Mouse (Mus musculus): ENCODE data around the gene Mgll.

Mgll gene

DNA sequence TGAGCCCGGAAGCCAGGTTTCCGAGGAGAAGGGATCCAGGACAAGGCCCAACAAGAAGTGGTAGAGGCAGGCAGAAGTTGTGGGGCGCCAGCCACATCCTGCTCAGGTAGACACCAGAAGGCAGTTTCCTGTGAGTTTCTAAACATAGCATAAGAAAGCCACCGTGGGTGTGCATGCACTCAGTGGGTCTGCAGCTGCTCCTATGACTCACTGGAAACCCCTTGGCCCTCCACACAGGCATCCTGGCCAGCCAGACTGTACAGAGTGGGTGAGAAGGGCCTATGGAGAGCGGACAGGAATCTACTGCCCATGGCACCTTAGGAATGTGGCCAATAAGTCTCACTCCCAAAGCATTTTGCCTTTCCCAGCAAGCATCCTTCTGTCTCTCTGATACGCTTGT lies 45.5 kb downstream of the Mgll start:
- in situ Hi-C loops (cut with MboI; ENCODE audit: low sequenced_read_pairs) = no loop called here

DNA sequence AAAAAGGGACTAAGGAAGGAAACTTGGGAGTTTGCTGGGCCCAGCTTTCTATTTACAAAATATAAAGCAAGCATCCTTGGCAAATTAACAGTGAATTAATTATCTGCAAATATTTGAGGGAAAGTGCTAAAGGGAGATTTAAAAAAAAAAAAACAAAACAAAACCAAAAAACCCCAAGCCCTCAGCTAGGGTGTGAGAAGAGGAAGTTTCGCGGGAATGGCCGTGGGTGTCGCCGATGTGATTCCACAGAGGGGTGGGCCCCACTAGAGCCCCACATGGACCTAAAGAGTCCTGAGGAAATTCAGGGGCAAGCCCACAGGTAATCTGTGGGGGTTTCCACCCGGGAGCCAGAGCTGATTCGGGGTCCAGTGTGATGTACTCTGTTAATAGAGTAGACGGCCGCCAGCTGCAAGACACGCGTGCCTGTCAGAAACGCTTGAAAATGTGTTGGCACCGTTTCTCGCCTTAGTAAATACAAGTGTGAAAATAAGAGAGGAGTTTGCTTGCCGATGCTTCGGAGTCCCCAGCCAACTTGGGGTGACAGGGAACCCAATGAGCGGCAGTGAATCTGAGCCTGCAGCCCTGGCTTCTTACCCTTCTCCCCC lies 46.2 kb downstream of the Mgll start:
- in situ Hi-C loops (cut with MboI; ENCODE audit: low sequenced_read_pairs) = no loop called here

DNA sequence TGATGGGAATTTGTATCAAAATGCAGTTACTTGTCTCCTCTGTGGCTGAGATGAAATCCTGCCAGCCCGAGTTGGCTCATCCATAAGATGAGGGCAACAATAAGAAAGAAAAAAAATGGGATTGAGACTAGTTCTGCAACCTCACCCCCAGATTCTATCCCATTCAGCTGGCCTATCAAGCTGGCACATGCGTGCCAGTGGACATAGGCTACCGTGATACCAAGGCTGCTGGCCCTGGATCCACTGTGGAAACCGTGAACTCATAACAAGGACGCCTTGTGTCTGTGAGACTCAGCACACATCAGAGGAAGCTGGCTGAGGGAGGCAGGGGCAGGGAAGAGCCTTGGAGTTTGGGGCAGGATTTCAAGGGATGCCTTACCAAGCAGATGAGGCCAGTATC lies 46.8 kb downstream of the Mgll start:
- in situ Hi-C loops (cut with MboI; ENCODE audit: low sequenced_read_pairs) = no loop called here

DNA sequence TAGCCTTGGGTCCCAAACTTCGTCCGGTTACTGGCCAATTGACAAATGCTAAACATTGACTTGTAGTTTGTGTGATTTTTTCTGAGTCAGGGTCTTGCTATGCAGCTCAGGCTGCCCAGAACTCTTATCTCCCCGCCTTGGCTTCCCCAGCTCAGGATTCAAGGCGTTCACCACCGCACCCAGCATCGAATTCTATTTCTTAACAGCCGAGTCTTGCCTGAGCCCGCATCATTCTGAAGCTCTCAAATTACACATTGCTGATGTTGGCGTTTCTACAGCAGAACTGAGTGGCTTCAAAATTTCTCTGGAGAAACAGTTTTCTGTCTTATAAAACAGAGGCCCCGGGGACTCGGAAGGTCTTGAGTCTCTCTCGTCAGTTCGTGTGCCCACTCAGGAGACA lies 47.8 kb downstream of the Mgll start:
- in situ Hi-C loops (cut with MboI; ENCODE audit: low sequenced_read_pairs) = no loop called here

DNA sequence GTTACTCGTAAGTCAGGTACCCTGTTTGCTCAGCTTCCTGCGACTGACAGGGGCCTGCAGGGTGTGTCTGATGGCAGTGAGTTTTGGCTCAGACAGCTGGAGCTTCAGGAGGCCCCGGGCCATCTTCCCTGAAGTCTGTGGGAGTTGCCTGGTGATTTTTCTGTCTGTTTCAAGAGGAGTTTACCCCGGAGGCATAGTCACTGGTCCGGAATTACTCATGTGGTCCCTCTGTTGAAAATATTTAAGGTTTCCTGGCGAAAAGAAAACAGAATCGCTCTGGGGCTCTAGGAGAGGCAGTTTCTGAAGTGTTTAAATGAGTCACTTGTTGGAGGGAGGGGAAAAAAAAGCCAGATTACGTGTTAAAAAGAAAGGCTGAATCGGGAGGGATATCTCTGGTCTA lies 49.8 kb downstream of the Mgll start:
- in situ Hi-C loops (cut with MboI; ENCODE audit: low sequenced_read_pairs) = no loop called here

DNA sequence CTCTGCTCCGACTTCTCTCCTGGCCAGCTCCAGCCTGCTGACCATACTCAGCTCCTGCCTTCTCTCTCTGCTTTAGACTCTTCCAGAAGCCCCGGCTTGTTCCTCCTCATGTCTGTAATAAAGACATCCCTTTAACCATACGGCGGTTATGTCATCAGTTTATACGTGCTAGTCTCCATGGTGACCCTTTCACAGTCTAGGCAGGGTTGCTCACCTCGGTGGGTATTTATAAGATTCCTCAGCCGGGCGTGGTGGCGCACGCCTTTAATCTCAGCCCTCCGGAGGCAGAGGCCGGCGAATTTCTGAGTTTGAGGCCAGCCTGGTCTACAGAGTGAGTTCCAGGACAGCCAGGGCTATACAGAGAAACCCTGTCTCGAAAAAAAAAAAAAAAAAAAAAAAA lies 51.1 kb downstream of the Mgll start:
- in situ Hi-C loops (cut with MboI; ENCODE audit: low sequenced_read_pairs) = no loop called here

DNA sequence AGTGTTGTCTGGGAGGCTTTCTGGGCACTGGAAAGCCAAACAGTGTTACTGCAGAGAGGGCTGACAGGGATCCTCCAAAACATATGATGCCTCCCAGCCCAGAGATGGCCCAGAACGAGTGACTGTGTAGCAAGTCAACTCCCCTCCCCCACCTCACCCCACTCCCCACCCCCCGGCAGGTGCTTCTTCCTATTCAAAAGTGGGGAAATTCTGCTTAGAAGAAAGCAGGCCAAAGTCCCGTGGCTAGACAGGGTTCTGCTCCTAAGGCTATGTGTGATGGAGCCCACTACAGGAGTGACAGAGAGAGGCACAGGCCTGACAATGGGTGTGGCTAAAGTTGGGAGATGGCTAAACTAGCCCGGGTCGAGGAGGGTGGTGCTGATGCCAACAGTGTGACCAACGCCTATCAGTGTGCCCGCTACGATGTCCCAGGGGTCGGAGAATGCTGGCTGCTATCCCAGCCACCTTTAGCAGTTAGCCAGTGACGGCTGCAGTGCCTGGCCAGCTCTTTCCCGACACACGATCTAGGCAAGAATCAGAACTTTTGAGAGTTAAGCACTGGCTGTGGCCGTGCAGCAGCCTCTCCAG lies 52.2 kb downstream of the Mgll start:
- in situ Hi-C loops (cut with MboI; ENCODE audit: low sequenced_read_pairs) = no loop called here

DNA sequence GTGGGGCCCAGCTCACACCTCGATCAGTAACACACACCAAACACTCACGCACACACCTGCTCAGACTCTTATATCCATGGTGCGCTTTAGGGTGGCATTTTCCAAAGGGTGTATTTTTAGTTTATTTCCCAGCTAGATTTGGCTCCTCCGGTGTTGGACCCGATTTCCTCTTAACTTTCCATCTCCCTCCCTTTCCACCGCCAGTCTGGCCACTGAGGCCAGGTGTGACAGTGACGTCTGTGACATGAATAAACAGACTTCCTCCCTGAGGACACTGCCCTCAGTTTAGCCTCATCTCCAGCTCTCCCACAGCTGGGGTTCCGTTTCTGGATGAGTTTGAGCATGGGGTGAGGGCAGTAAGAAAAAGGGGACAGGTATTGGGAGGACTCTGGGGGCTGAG lies 52.8 kb downstream of the Mgll start:
- in situ Hi-C loops (cut with MboI; ENCODE audit: low sequenced_read_pairs) = no loop called here

DNA sequence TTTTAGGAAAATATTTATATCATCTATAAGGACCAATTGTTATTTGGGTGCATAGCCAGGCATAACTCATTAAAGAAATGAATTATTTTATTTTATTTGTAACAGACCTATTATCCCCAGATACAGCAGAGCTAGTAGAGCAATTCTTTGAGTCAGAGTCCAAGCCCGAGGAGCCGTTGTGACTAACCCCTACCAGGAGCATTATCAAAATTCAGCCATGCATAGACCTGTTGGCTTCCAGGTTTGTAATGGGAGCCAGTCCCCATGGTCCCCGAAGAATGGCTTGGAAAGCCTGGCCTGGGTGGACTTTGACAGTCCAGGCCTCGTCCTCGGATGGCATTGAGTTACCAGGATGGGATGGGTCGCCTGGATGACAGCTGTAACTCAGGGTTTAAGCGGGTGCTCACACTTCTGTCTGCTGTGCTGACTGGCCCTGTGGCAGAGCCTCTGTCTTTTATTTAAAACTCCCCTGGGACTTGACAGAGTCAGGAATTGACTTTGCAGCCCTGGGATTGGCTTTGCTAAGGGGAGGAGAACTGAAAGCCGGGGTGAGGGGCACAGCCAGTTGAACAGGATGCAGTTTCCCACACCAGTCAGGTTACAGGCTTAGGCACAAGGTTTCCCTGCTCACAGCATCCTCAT lies 54.0 kb downstream of the Mgll start:
- in situ Hi-C loops (cut with MboI; ENCODE audit: low sequenced_read_pairs) = no loop called here

DNA sequence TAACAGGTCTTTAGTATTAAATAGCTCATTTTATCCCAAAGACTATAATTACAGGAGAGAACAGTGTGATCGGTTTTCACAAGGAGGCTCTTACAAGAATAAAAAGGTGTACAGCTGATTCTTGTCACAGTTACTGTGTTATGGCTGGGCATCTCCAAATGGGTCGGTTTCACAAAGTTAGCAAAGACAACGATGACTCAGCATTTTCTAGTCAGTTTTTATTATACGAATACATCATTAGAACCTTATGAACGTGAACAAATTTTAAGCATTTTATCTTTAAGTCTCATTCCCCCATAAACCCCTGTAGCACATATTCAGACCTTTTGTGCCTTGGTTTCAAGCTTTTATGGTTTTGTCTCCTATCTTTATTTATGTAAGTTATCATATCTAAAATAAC lies 55.5 kb downstream of the Mgll start:
- in situ Hi-C loops (cut with MboI; ENCODE audit: low sequenced_read_pairs) = no loop called here

DNA sequence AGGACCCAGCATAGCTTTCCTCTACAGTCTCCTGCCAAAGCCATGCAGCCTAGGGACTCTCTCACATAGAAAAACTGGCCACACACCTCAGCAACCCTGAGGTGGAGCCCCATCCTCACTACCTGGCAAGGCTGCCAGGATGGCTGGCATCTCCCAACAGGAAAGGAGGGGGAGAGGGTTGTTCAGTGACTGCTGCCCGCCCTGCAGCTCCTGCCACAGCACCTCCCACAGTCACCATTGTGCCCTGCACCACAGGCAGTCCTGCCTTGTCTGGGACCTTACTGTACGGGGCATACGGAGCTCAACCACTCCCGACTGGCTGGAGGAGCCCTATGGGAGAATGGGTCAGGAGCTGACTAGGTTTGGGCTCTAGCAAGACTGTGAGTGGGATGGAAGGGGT lies 57.7 kb downstream of the Mgll start:
- in situ Hi-C loops (cut with MboI; ENCODE audit: low sequenced_read_pairs) = no loop called here

DNA sequence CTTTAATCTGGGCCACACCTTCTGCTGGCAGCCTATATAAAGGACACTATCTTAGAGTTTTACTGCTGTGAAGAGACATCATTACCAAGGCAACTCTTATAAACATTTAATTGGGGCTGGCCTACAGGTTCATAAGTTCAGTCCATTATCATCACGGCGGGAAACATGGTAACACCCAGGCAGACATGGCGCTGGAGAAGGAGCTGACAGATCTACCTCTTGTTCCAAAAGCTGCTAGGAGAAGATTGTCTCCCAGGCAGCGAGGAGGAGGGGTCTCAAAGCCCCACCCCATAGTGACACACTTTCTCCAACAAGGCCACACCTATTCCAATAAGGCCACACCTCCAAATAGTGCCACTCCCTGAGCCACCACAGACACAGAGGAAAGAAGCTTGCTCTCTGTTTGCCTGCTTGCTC lies 58.8 kb downstream of the Mgll start:
- in situ Hi-C loops (cut with MboI; ENCODE audit: low sequenced_read_pairs) = no loop called here

DNA sequence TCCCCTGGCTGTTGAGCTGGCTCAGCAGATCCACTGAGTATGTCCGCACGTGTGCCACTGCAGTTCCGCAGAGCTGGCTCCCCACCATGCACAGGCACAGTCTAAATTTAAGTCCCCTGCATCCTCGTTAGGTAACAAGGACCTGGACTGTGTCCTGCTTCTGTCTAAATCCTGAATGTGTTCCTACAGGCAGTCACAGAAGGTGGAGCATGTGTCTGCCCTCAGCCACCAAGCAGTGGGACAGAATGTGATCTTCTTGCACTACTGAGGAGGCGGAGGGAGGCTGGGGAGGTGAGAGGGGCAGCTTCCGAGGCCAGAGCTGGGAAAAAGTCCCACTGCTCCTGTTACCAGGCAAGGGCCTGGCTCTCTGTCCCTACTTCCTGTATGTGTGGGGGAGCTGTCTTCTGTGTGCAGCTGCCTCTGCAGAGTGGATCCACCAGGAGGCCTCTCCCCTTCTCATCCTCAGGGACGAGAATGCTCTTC lies 60.5 kb downstream of the Mgll start:
- in situ Hi-C loops (cut with MboI; ENCODE audit: low sequenced_read_pairs) = no loop called here

DNA sequence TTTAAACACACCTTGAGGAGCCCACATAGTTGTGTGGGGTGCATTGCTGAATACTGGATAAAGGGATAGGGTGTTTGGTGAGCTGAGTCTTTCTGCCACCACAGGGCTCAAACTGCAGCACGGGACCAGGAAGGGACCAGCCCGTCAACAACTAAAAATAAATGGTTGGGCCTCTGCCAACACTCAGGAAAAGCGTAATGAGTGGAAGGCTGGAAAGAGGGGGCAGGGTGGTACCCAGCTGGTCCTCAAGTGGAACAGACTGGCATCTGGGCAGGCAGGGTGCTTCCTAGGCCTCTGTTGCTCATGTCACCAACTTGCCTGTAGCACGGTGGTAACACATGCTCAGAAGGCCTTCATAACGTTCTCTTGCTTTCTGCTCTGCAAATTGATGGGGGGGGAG lies 61.1 kb downstream of the Mgll start:
- in situ Hi-C loops (cut with MboI; ENCODE audit: low sequenced_read_pairs) = no loop called here

DNA sequence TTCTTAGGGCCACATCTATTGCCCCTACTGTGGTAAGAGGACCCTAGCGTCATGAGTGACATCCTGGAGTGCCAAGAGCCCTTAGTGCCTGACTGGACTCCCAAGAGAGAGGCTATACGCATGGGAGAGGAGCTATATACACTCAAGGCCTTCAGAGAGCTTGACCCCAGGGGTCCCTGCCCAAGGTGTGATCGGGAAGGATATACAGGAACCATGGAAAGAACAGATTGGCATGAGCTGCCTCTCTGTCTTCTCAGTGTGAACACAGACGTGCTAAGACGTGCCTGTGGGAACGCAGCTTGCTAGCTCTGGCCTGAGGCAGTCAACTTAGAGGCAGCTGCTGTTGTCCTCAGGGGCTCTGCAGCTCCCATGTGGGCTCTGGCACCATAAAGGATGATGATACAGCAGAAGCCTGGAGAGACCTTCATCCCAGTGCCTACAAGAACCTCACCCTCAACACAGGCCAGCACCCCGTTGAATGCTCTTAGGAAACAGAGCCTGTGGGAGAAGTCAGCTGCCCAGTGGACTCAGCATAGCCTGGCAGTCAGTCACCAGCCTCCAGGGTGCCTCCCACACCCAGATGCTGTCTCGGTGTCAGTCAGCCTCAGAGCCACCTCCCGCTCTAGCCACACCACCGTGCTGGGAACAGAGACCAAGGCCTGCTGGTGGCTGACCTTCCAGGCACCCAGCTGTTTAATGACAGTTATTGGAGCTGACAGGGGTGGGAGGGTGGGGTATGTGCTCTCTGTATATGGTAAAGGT lies 61.8 kb downstream of the Mgll start:
- in situ Hi-C loops (cut with MboI; ENCODE audit: low sequenced_read_pairs) = no loop called here

DNA sequence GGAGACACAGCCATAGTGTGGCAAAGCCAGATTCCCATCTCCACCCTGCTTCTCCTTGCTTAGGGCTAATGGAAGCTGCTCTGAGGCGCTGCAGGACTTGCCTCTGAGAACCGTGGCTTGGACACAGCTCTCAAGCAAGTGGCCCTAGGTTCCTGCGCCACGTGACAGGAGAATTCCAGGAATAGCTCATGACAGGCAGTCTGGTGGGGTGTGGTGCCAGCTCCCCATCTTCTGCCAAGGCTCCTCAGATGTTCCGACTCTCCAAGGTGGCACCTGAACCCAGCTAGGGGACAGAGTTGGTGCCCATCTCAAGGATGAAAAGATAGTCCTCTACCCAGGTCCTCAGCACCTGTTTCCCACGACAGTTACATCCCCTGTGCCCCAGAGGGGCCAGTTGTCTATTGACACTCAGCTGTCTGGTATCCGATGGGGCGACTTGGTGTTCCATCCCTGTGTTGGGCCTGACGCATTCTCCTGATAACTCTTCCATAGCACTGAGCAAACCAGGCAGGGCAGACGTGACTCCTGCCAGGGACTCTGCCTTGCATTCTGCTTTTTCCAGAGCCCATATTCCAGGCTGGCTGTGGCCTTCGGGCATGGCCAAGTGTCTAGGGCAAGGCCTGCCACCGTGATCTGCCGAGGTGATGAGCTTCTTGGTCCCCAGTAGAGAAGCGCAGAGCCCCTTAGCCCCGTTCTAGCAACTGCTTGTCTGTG lies 62.7 kb downstream of the Mgll start:
- in situ Hi-C loops (cut with MboI; ENCODE audit: low sequenced_read_pairs) = no loop called here

DNA sequence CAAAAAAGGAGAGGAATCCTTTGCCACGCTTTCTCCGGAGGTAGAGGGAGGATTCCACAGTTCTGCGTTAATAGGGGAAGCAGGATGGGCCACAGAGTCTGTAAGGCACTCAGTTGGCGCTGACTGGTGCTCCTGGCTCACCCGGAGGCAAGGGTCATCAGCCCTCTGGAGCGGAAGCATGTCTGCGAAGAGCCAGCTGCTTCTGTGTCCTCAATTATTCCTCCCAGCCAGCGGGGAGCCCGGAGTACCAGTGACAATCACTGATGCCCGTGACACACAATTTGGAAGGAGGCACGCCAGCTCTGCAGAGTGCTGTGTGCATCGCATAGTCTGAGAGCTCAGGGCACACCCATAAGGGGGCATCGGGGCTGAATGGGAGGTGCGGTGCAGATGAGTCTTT lies 63.3 kb downstream of the Mgll start:
- in situ Hi-C loops (cut with MboI; ENCODE audit: low sequenced_read_pairs) = no loop called here

DNA sequence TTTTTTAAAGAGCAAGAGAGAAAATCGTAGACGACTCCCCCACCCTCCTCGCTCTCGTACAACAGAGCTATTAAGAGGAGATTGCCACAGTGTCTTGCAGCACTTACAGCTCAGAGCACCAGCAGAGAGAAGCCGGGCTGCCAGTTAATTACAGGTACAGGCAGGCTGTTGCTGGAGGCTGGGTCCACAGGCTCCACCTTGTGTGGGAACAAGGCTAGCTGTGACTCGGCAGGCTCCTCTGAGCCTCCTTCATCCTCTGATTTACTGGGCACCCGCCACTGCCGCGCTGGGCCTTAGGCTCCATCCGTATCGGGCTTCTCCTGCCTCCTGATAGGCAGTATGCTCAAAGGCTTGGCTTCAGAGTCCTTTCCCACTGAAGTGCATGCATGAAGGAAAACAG lies 64.0 kb downstream of the Mgll start:
- in situ Hi-C loops (cut with MboI; ENCODE audit: low sequenced_read_pairs) = no loop called here

DNA sequence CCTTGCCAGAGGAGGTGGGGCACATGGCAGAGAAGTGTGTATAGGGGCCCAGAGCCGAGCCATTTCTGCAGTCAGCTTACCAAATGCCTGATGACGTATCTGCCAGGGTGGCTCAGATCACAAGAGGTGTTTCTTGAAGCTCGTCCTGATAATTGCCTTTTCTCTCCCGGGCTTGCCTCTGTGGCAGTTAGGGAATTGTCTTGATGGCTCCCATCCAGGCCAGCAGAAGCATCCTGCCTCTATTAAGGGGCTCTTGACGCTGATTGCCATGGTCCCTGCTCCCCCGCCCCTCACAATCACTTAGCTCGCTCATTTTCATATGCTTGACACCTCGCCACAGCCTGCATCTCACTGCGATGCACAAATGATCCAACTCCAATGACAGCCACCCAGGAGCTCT lies 67.1 kb downstream of the Mgll start:
- in situ Hi-C loops (cut with MboI; ENCODE audit: low sequenced_read_pairs) = no loop called here

DNA sequence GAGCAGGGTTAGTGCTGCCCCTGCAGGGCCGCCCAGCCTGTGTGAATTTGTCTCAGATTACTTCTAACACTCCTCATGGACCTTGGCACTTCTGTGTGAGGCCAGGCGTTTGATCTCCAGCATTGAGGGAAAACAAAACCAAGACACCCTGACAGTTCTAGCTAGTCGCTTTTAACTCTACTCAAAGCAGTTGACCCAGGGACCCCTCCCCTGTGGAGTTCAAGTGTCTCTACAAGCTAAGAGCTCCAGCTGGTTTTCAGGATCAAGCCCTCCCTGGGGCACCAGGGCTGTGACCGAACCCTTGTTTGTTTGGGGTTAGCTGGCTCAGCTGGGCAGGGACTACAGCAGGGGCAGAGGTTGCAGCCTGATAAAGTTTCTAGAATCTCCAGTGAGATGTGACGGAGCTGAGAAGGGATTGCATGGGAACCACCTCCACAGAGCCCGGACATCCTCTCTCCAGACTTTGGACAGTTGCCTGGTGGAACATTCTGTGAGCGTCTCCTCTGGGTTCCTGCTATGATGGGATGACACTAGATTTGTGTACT lies 68.0 kb downstream of the Mgll start:
- in situ Hi-C loops (cut with MboI; ENCODE audit: low sequenced_read_pairs) = no loop called here

DNA sequence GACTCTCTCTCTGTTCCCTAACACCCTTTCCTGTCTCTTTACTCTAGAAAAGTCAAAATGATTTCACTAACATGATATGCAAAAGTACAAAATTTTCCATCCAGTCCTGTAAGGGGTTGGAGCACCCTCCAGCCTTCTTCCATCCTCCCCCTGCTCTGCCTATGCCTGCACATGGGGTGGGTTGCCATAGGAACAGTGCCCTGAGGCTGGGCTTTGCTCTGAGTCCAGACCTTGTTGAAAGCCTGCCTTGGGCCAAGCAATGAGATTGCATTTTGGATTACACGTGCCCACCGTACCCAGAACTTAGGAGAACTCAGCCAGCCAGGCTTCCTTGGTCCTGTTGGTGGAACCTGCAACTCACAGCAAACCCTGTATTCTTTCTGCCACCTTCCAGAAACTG lies 69.0 kb downstream of the Mgll start:
- in situ Hi-C loops (cut with MboI; ENCODE audit: low sequenced_read_pairs) = no loop called here

All from CH12F3 (cell line).